Mouse (Mus musculus): ENCODE results near the gene Tysnd1. TPM values are rescaled to one million over a fixed set of nuclear protein-coding genes. Genes with fewer than 3 reads are reported as not detected.

Gene Tysnd1
- polyA plus RNA-seq, 1 experiment from 2014 or later = 48.0 TPM

GRCm38 (mm10) chr10:61662391-61662988 is 32.8 kb upstream of the Tysnd1 start:
- no peaks in the 10 kb centered on the region for H3K27me3 ChIP-seq
- WGBS = 68% methylated on average over 10 of the region's 10 CpGs
- peaks cover 67% of the 10 kb centered on the region for H3K36me3 ChIP-seq
- H3K9ac ChIP-seq = no peak overlapping the region
- no peaks in the 10 kb centered on the region for H3K9me3 ChIP-seq
- no peak overlapping the region for H3K4me2 ChIP-seq (replicated peaks)
- H3K4me3 ChIP-seq = no peak overlapping the region
- peaks cover 4% of the 10 kb centered on the region; the same call in 1 of the 2 replicates for H3K4me1 ChIP-seq
- H3K27ac ChIP-seq = no peak overlapping the region
- no peak for ATAC-seq (ENCODE audit: insufficient number of reproducible peaks, insufficient read depth, low FRiP score, low TSS enrichment)

GRCm38 (mm10) chr10:61665111-61665510 is 30.2 kb upstream of the Tysnd1 start:
- H3K9me3 ChIP-seq = no peaks in the 10 kb centered on the region
- no peak for ATAC-seq (ENCODE audit: insufficient number of reproducible peaks, insufficient read depth, low FRiP score, low TSS enrichment)
- no peak overlapping the region for H3K4me3 ChIP-seq
- peaks cover 84% of the 10 kb centered on the region for H3K36me3 ChIP-seq
- H3K4me2 ChIP-seq (replicated peaks) = no peak overlapping the region
- 94% methylated on average over 10 of the region's 10 CpGs for WGBS
- no peak overlapping the region for H3K27ac ChIP-seq
- H3K4me1 ChIP-seq = peaks cover 4% of the 10 kb centered on the region; the same call in 1 of the 2 replicates
- no peaks in the 10 kb centered on the region for H3K27me3 ChIP-seq
- H3K9ac ChIP-seq = no peak overlapping the region

- H3K9me3 ChIP-seq = no peaks in the 10 kb centered on the region
- H3K4me2 ChIP-seq (replicated peaks) = no peak overlapping the region
- ATAC-seq (ENCODE audit: insufficient number of reproducible peaks, insufficient read depth, low FRiP score, low TSS enrichment) = no peak
- no peaks in the 10 kb centered on the region for H3K27me3 ChIP-seq
- H3K9ac ChIP-seq = no peak overlapping the region
- peaks cover 84% of the 10 kb centered on the region for H3K36me3 ChIP-seq
- no peak overlapping the region for H3K27ac ChIP-seq
- peaks cover 4% of the 10 kb centered on the region; the same call in 1 of the 2 replicates for H3K4me1 ChIP-seq
- no peak overlapping the region for H3K4me3 ChIP-seq
- WGBS = 93% methylated on average over 3 of the region's 3 CpGs
Observed at GRCm38 (mm10) chr10:61665651-61666050, 29.7 kb upstream of the Tysnd1 start.

GRCm38 (mm10) chr10:61669289-61669688 is 26.0 kb upstream of the Tysnd1 start:
- Histone ChIP-seq H3K27me3 (no peaks in the 10 kb centered on the region), H3K36me3 (peaks cover 72% of the 10 kb centered on the region)
- ATAC-seq (ENCODE audit: insufficient number of reproducible peaks, insufficient read depth, low FRiP score, low TSS enrichment) = no peak

GRCm38 (mm10) chr10:61669896-61670295 is 25.4 kb upstream of the Tysnd1 start:
- Histone ChIP-seq H3K9me3 (no peaks in the 10 kb centered on the region), H3K4me2 (replicated peaks) (no peak overlapping the region), H3K27ac (no peak overlapping the region), H3K4me3 (no peak overlapping the region), H3K36me3 (peaks cover 72% of the 10 kb centered on the region), H3K9ac (no peak overlapping the region), H3K4me1 (no peaks in the 10 kb centered on the region), H3K27me3 (no peaks in the 10 kb centered on the region)
- ATAC-seq (ENCODE audit: insufficient number of reproducible peaks, insufficient read depth, low FRiP score, low TSS enrichment) = no peak

More at GRCm38 (mm10) chr10:61669289-61669688, 26.0 kb upstream of the Tysnd1 start:
- H3K4me2 ChIP-seq (replicated peaks) = no peak overlapping the region
- no peak overlapping the region for H3K9ac ChIP-seq
- no peaks in the 10 kb centered on the region for H3K9me3 ChIP-seq
- H3K4me3 ChIP-seq = no peak overlapping the region
- no peaks in the 10 kb centered on the region for H3K4me1 ChIP-seq
- WGBS = 83% methylated on average over 7 of the region's 7 CpGs
- no peak overlapping the region for H3K27ac ChIP-seq

- H3K9ac ChIP-seq = no peak overlapping the region
- H3K36me3 ChIP-seq = peaks cover 72% of the 10 kb centered on the region
- WGBS = 94% methylated on average over 3 of the region's 3 CpGs
- ATAC-seq (ENCODE audit: insufficient number of reproducible peaks, insufficient read depth, low FRiP score, low TSS enrichment) = no peak
- H3K4me3 ChIP-seq = no peak overlapping the region
- no peaks in the 10 kb centered on the region for H3K27me3 ChIP-seq
- H3K27ac ChIP-seq = no peak overlapping the region
- H3K9me3 ChIP-seq = no peaks in the 10 kb centered on the region
- H3K4me1 ChIP-seq = no peaks in the 10 kb centered on the region
- H3K4me2 ChIP-seq (replicated peaks) = no peak overlapping the region
Observed at GRCm38 (mm10) chr10:61670758-61671157, 24.6 kb upstream of the Tysnd1 start.

GRCm38 (mm10) chr10:61675935-61676334 is 19.4 kb upstream of the Tysnd1 start:
- H3K27ac ChIP-seq = no peak overlapping the region
- no peaks in the 10 kb centered on the region for H3K9me3 ChIP-seq
- H3K4me3 ChIP-seq = no peak overlapping the region
- no peaks in the 10 kb centered on the region for H3K27me3 ChIP-seq
- H3K9ac ChIP-seq = no peak overlapping the region
- H3K4me2 ChIP-seq (replicated peaks) = no peak overlapping the region
- H3K36me3 ChIP-seq = peaks cover 35% of the 10 kb centered on the region
- H3K4me1 ChIP-seq = 0 out of 2 replicates have a peak, but pooled peaks cover 3% of the 10 kb centered on the region
- WGBS = 76% methylated on average over 3 of the region's 3 CpGs
- ATAC-seq (ENCODE audit: insufficient number of reproducible peaks, insufficient read depth, low FRiP score, low TSS enrichment) = no peak

- peak overlapping the region; percentile 82 for H3K4me3 ChIP-seq
- 37% methylated on average over 9 of the region's 9 CpGs for whole genome bisulfite sequencing
- ATAC-seq (ENCODE audit: insufficient number of reproducible peaks, insufficient read depth, low FRiP score, low TSS enrichment) = no peak
Observed at GRCm38 (mm10) chr10:61679545-61679944, 15.8 kb upstream of the Tysnd1 start.

GRCm38 (mm10) chr10:61680015-61680913 is 15.1 kb upstream of the Tysnd1 start, which contains the start of gene Sar1a:
TSS of gene Sar1a (plus strand) at chr10:61680299.
- no peaks in the 10 kb centered on the region for H3K27me3 ChIP-seq
- peak within 1 kb of the TSS; percentile 82 for H3K4me3 ChIP-seq
- no peaks in the 10 kb centered on the region for H3K9me3 ChIP-seq
- WGBS = under 1% methylated on average over 53 of the region's 84 CpGs
- peaks cover 14% of the 10 kb centered on the region for H3K4me1 ChIP-seq
- H3K27ac ChIP-seq = peak within 1 kb of the TSS; percentile 86
- peak within 1 kb of the TSS; percentile 91 for H3K9ac ChIP-seq
- ATAC-seq (ENCODE audit: insufficient number of reproducible peaks, insufficient read depth, low FRiP score, low TSS enrichment) = peak; percentile 99
- H3K4me2 ChIP-seq (replicated peaks) = peak within 1 kb of the TSS; percentile 92
- H3K36me3 ChIP-seq = peaks cover 16% of the 10 kb centered on the region

More at GRCm38 (mm10) chr10:61679545-61679944, 15.8 kb upstream of the Tysnd1 start:
- Histone ChIP-seq H3K9me3 (no peaks in the 10 kb centered on the region), H3K36me3 (peaks cover 16% of the 10 kb centered on the region), H3K9ac (peak overlapping the region; percentile 91), H3K4me2 (replicated peaks) (peak overlapping the region; percentile 92), H3K27me3 (no peaks in the 10 kb centered on the region), H3K27ac (peak overlapping the region; percentile 86), H3K4me1 (peaks cover 14% of the 10 kb centered on the region)

GRCm38 (mm10) chr10:61689405-61689804 is 5.9 kb upstream of the Tysnd1 start:
- no peaks in the 10 kb centered on the region for H3K4me1 ChIP-seq
- peaks cover 93% of the 10 kb centered on the region for H3K36me3 ChIP-seq
- H3K27me3 ChIP-seq = no peaks in the 10 kb centered on the region
- H3K9ac ChIP-seq = no peak overlapping the region
- no peak overlapping the region for H3K4me2 ChIP-seq (replicated peaks)
- no peak overlapping the region for H3K4me3 ChIP-seq
- H3K9me3 ChIP-seq = no peaks in the 10 kb centered on the region
- no peak overlapping the region for H3K27ac ChIP-seq
- no peak for ATAC-seq (ENCODE audit: insufficient number of reproducible peaks, insufficient read depth, low FRiP score, low TSS enrichment)
- WGBS = 87% methylated on average over 8 of the region's 8 CpGs

GRCm38 (mm10) chr10:61693563-61693962 is 1.8 kb upstream of the Tysnd1 start:
- Histone ChIP-seq H3K9ac (no peak overlapping the region), H3K4me3 (no peak overlapping the region), H3K4me1 (peaks cover 16% of the 10 kb centered on the region), H3K4me2 (replicated peaks) (no peak overlapping the region), H3K27me3 (no peaks in the 10 kb centered on the region), H3K9me3 (no peaks in the 10 kb centered on the region), H3K27ac (no peak overlapping the region), H3K36me3 (peaks cover 66% of the 10 kb centered on the region)
- 65% methylated on average over 4 of the region's 4 CpGs for WGBS
- ATAC-seq (ENCODE audit: insufficient number of reproducible peaks, insufficient read depth, low FRiP score, low TSS enrichment) = no peak
